Mouse (Mus musculus) kidney, adult 2 months (tissue): ENCODE data around the gene Epx.

ENCODE experiments used
- CTCF ChIP-seq: fragments of 200-500 bp; conservative IDR thresholded peaks from 2 replicates; pipeline ENCODE4 v1.5.1; 2011; ENCODE audit warnings: low read depth, mild to moderate bottlenecking, control low read depth, low read length, moderate library complexity, mixed read lengths; ENCODE audit not compliant: insufficient read depth, insufficient read length
- POLR2A ChIP-seq: fragments of 200-500 bp; IDR thresholded peaks from one replicate; pipeline ENCODE4 v1.6.1; 2011; ENCODE audit warnings: low read depth, low read length, control low read depth

GRCm38 (mm10) chr11:87904331-87904730, 29.0 kb upstream of the Epx start:
- TF ChIP-seq POLR2A = no peak
- TF ChIP-seq CTCF = no peak
